28 mouse cellular contexts compared by ENCODE assay signal in genomic region chr7:144600333-144600900, GRCm38 (mm10). TPM values are rescaled to one million over a fixed set of nuclear protein-coding genes. Genes with fewer than 3 reads are reported as not detected.
DNase-seq lines count a peak whose midpoint lies in the region; ATAC-seq and TF ChIP-seq lines count a peak whose summit lies in the region.
"Had no signal": no experiment of that assay in that cellular context is flagged by ENCODE, and none has a peak within 500 bp of the region (broad histone marks: within the 10 kb centered on the region; RNA-seq: fewer than 3 reads in every experiment).

No protein-coding gene starts in this region.

- H3K4me1 ChIP-seq in forebrain, embryonic 11.5 days (replicated peaks; ENCODE audit: control insufficient read depth, insufficient read depth, low read length): peaks cover 7% of the 10 kb centered on the region
- no peaks in the 10 kb centered on the region for H3K4me1 ChIP-seq in forebrain, embryonic 15.5 days
- 0 out of 2 replicates have a peak, but pooled peaks cover 12% of the 10 kb centered on the region for H3K4me1 ChIP-seq in kidney, embryonic 15.5 days
- H3K4me1 ChIP-seq in midbrain, postnatal 0 days (ENCODE audit: insufficient read depth, low read length): no peaks in the 10 kb centered on the region
- H3K4me1 ChIP-seq in midbrain, embryonic 14.5 days (ENCODE audit: control insufficient read depth, insufficient read depth, low read length): 0 out of 2 replicates have a peak, but pooled peaks cover 4% of the 10 kb centered on the region
- H3K4me1 ChIP-seq: embryonic facial prominence, embryonic 12.5 days; limb, embryonic 13.5 days; liver, embryonic 13.5 days; neural tube, embryonic 15.5 days; stomach, embryonic 15.5 days had no signal

- no peaks in the 10 kb centered on the region for H3K27me3 ChIP-seq in forebrain, embryonic 11.5 days (ENCODE audit: control insufficient read depth, insufficient read depth, low read length)
- H3K27me3 ChIP-seq in forebrain, embryonic 15.5 days: no peaks in the 10 kb centered on the region
- H3K27me3 ChIP-seq in kidney, embryonic 15.5 days: no peaks in the 10 kb centered on the region
- no peaks in the 10 kb centered on the region for H3K27me3 ChIP-seq in midbrain, postnatal 0 days (ENCODE audit: insufficient read depth, low read length)
- H3K27me3 ChIP-seq in midbrain, embryonic 14.5 days (ENCODE audit: control insufficient read depth, insufficient read depth, low read length): no peaks in the 10 kb centered on the region
- H3K27me3 ChIP-seq: embryonic facial prominence, embryonic 12.5 days; intestine, embryonic 15.5 days; limb, embryonic 13.5 days; liver, embryonic 13.5 days; midbrain, embryonic 12.5 days; neural tube, embryonic 15.5 days; stomach, embryonic 15.5 days had no signal

- no peaks in the 10 kb centered on the region for H3K36me3 ChIP-seq in forebrain, embryonic 11.5 days (ENCODE audit: control insufficient read depth, insufficient read depth, low read length)
- H3K36me3 ChIP-seq in forebrain, embryonic 15.5 days: no peaks in the 10 kb centered on the region
- H3K36me3 ChIP-seq in kidney, embryonic 15.5 days: peaks cover 18% of the 10 kb centered on the region
- H3K36me3 ChIP-seq in midbrain, postnatal 0 days (ENCODE audit: insufficient read depth, low read length): no peaks in the 10 kb centered on the region
- H3K36me3 ChIP-seq in midbrain, embryonic 14.5 days (ENCODE audit: control insufficient read depth, insufficient read depth, low read length): 0 out of 2 replicates have a peak, but pooled peaks cover 4% of the 10 kb centered on the region
- H3K36me3 ChIP-seq: embryonic facial prominence, embryonic 12.5 days; limb, embryonic 13.5 days; liver, embryonic 13.5 days; neural tube, embryonic 15.5 days had no signal

- no peak overlapping the region for H3K4me2 ChIP-seq in forebrain, embryonic 11.5 days (ENCODE audit: low read depth, low read length, severe bottlenecking)
- H3K4me2 ChIP-seq in forebrain, embryonic 15.5 days (replicated peaks): no peak overlapping the region
- H3K4me2 ChIP-seq in kidney, embryonic 15.5 days: no peak overlapping the region
- H3K4me2 ChIP-seq in midbrain, postnatal 0 days (ENCODE audit: low read depth, low read length, poor library complexity, severe bottlenecking): no peak overlapping the region
- H3K4me2 ChIP-seq in midbrain, embryonic 14.5 days (ENCODE audit: low read length): no peak overlapping the region
- H3K4me2 ChIP-seq: embryonic facial prominence, embryonic 12.5 days; intestine, embryonic 15.5 days; limb, embryonic 13.5 days; liver, embryonic 13.5 days; lung, embryonic 14.5 days; midbrain, embryonic 12.5 days; neural tube, embryonic 15.5 days; stomach, embryonic 15.5 days had no signal

- H3K9me3 ChIP-seq in forebrain, embryonic 11.5 days (ENCODE audit: control insufficient read depth, low read length): no peaks in the 10 kb centered on the region
- no peaks in the 10 kb centered on the region for H3K9me3 ChIP-seq in forebrain, embryonic 15.5 days
- H3K9me3 ChIP-seq in kidney, embryonic 15.5 days (replicated peaks): no peaks in the 10 kb centered on the region
- H3K9me3 ChIP-seq in midbrain, postnatal 0 days (ENCODE audit: low read length): no peaks in the 10 kb centered on the region
- no peaks in the 10 kb centered on the region for H3K9me3 ChIP-seq in midbrain, embryonic 14.5 days (ENCODE audit: control insufficient read depth, low read length)
- H3K9me3 ChIP-seq: embryonic facial prominence, embryonic 12.5 days; G1E; intestine, embryonic 15.5 days; limb, embryonic 13.5 days; liver, embryonic 13.5 days; midbrain, embryonic 12.5 days; neural tube, embryonic 15.5 days; stomach, embryonic 15.5 days had no signal

- no peak for ATAC-seq in forebrain, embryonic 11.5 days (replicated peaks; ENCODE audit: low FRiP score)
- no peak for ATAC-seq in forebrain, embryonic 15.5 days (replicated peaks)
- ATAC-seq in kidney, embryonic 15.5 days (replicated peaks; ENCODE audit: low FRiP score): peak; percentile 59
- 0 out of 2 replicates have a peak, but pooled peaks have one; percentile 41 for ATAC-seq in midbrain, postnatal 0 days (ENCODE audit: low FRiP score)
- ATAC-seq in midbrain, embryonic 14.5 days (ENCODE audit: low FRiP score, low TSS enrichment): no peak
- ATAC-seq: activated CD4-positive, CD25-positive, alpha-beta regulatory T cell, adult 4 months; intestine, embryonic 15.5 days had no signal

- no peak overlapping the region for H3K9ac ChIP-seq in forebrain, embryonic 11.5 days (ENCODE audit: low read length)
- H3K9ac ChIP-seq in forebrain, embryonic 15.5 days (replicated peaks): no peak overlapping the region
- no peak overlapping the region for H3K9ac ChIP-seq in kidney, embryonic 15.5 days
- no peak overlapping the region for H3K9ac ChIP-seq in midbrain, postnatal 0 days (replicated peaks; ENCODE audit: low read length, poor library complexity, severe bottlenecking)
- no peak overlapping the region for H3K9ac ChIP-seq in midbrain, embryonic 14.5 days (replicated peaks; ENCODE audit: low read length)
- H3K9ac ChIP-seq: embryonic facial prominence, embryonic 12.5 days; intestine, embryonic 15.5 days; limb, embryonic 13.5 days; liver, embryonic 13.5 days; lung, embryonic 14.5 days; midbrain, embryonic 12.5 days; neural tube, embryonic 15.5 days; stomach, embryonic 15.5 days had no signal

- no peak for DNase-seq in forebrain, embryonic 11.5 days (ENCODE audit: low spot score)
- no peak for DNase-seq in kidney, adult 9 months
- DNase-seq in midbrain, postnatal 0 days (ENCODE audit: low spot score): peak; percentile 49
- no peak for DNase-seq in midbrain, embryonic 14.5 days
- DNase-seq in adrenal gland, adult 18-20 months (ENCODE audit: low spot score in 2 of 2): no peak
- DNase-seq in spleen, postnatal 14 days (ENCODE audit: low spot score in 2 of 2): no peak
- DNase-seq: adrenal gland, postnatal 25 days; cerebellum, adult 11-12 months; cerebellum, postnatal 14 days; gastrocnemius, postnatal 25 days; heart, adult 2 months; heart, postnatal 36 days; liver, embryonic 13.5 days; lung, embryonic 14.5 days; lung, postnatal 4 days; right cerebral cortex, postnatal 25 days; thymus, adult 18-20 months had no signal

- H3K4me3 ChIP-seq in forebrain, embryonic 11.5 days (ENCODE audit: low read depth, low read length): no peak overlapping the region
- H3K4me3 ChIP-seq in forebrain, embryonic 15.5 days: no peak overlapping the region
- no peak overlapping the region for H3K4me3 ChIP-seq in kidney, embryonic 15.5 days (replicated peaks)
- H3K4me3 ChIP-seq in midbrain, postnatal 0 days (ENCODE audit: low read depth, low read length): no peak overlapping the region
- H3K4me3 ChIP-seq in midbrain, embryonic 14.5 days (replicated peaks; ENCODE audit: low read depth, low read length): no peak overlapping the region
- H3K4me3 ChIP-seq: embryonic facial prominence, embryonic 12.5 days; erythroblast, embryonic 14.5 days; heart, adult 2 months; intestine, embryonic 15.5 days; limb, embryonic 13.5 days; liver, embryonic 13.5 days; midbrain, embryonic 12.5 days; neural tube, embryonic 15.5 days; stomach, embryonic 15.5 days had no signal

- WGBS in forebrain, embryonic 11.5 days: 19% methylated on average over 6 of the region's 6 CpGs
- 22% methylated on average over 6 of the region's 6 CpGs for WGBS in forebrain, embryonic 15.5 days
- 46% methylated on average over 6 of the region's 6 CpGs for WGBS in kidney, embryonic 15.5 days
- 25% methylated on average over 6 of the region's 6 CpGs for WGBS in midbrain, postnatal 0 days
- WGBS in midbrain, embryonic 14.5 days: 17% methylated on average over 6 of the region's 6 CpGs

- 0 out of 2 replicates have a peak overlapping the region, but pooled peaks have one; percentile 38 for H3K27ac ChIP-seq in forebrain, embryonic 11.5 days (ENCODE audit: low read depth, low read length)
- no peak overlapping the region for H3K27ac ChIP-seq in forebrain, embryonic 15.5 days (replicated peaks)
- H3K27ac ChIP-seq in kidney, embryonic 15.5 days: peak overlapping the region; percentile 75
- no peak overlapping the region for H3K27ac ChIP-seq in midbrain, postnatal 0 days (ENCODE audit: low read depth, low read length)
- H3K27ac ChIP-seq in midbrain, embryonic 14.5 days (replicated peaks; ENCODE audit: low read depth, low read length): no peak overlapping the region
- H3K27ac ChIP-seq: embryonic facial prominence, embryonic 12.5 days; heart, adult 2 months; intestine, embryonic 15.5 days; limb, embryonic 13.5 days; liver, embryonic 13.5 days; midbrain, embryonic 12.5 days; neural tube, embryonic 15.5 days; stomach, embryonic 15.5 days had no signal

- TF ChIP-seq CTCF in midbrain, postnatal 0 days (IDR thresholded peaks at IDR 0.05): no peak

RNA-seq across cellular contexts. Expression of gene Fadd, which starts 18.2 kb away (rescaled TPM):
- polyA plus RNA-seq in forebrain, embryonic 11.5 days (2014; fragmentation: Nextera tagmentation; extraction: Ambion mirVana): 10.3 and 10.6 TPM in 2 replicates
- 5.4 and 5.7 TPM in 2 replicates for polyA plus RNA-seq in forebrain, embryonic 15.5 days (2015; fragmentation: Nextera tagmentation; extraction: Ambion mirVana)
- polyA plus RNA-seq in kidney, embryonic 15.5 days (2015; fragmentation: Nextera tagmentation; extraction: Ambion mirVana): 12.7 and 13.7 TPM in 2 replicates
- 2.3 and 2.6 TPM in 2 replicates for total RNA-seq in midbrain, postnatal 0 days (2014; rRNA removed)
- polyA plus RNA-seq in midbrain, postnatal 0 days (2015; fragmentation: Nextera tagmentation; extraction: Ambion mirVana): 2.4 and 3.4 TPM in 2 replicates
- polyA plus RNA-seq in midbrain, embryonic 14.5 days (2014; fragmentation: Nextera tagmentation; extraction: Ambion mirVana): 4.2 and 6.1 TPM in 2 replicates
- total RNA-seq in adrenal gland, adult 18-20 months (2021): 1 to 10 TPM; 7.8 to 8.5 TPM

RNA-seq across cellular contexts. Expression of gene Ppfia1, which starts 46.9 kb away (rescaled TPM):
- polyA plus RNA-seq in forebrain, embryonic 11.5 days (2014; fragmentation: Nextera tagmentation; extraction: Ambion mirVana): 53.0 and 58.3 TPM in 2 replicates
- 30.9 and 31.0 TPM in 2 replicates for polyA plus RNA-seq in forebrain, embryonic 15.5 days (2015; fragmentation: Nextera tagmentation; extraction: Ambion mirVana)
- 39.2 and 42.1 TPM in 2 replicates for polyA plus RNA-seq in kidney, embryonic 15.5 days (2015; fragmentation: Nextera tagmentation; extraction: Ambion mirVana)
- 30.4 and 36.0 TPM in 2 replicates for total RNA-seq in midbrain, postnatal 0 days (2014; rRNA removed)
- 12.2 and 14.3 TPM in 2 replicates for polyA plus RNA-seq in midbrain, postnatal 0 days (2015; fragmentation: Nextera tagmentation; extraction: Ambion mirVana)
- 28.3 and 33.3 TPM in 2 replicates for polyA plus RNA-seq in midbrain, embryonic 14.5 days (2014; fragmentation: Nextera tagmentation; extraction: Ambion mirVana)
- 10 to 100 TPM; 40.6 to 56.2 TPM for total RNA-seq in adrenal gland, adult 18-20 months (2021)

Comparison
In these comparisons a context has a peak if more than half of its experiments do, and no peak if none do; other contexts are left out.
1. ATAC-seq: peak in kidney, embryonic 15.5 days (single experiment) and midbrain, postnatal 0 days (single experiment); none in forebrain, embryonic 11.5 days (single experiment), forebrain, embryonic 15.5 days (single experiment) and midbrain, embryonic 14.5 days (single experiment).
2. H3K27ac ChIP-seq: peak in forebrain, embryonic 11.5 days (single experiment) and kidney, embryonic 15.5 days (single experiment); none in forebrain, embryonic 15.5 days (single experiment), midbrain, postnatal 0 days (single experiment) and midbrain, embryonic 14.5 days (single experiment).